Mouse (Mus musculus): ENCODE results near the gene Rad23a. TPM values are rescaled to one million over a fixed set of nuclear protein-coding genes. Genes with fewer than 3 reads are reported as not detected.

Rad23a gene
- polyA plus RNA-seq, 1 experiment from 2014 or later: 70.6 TPM

DNA sequence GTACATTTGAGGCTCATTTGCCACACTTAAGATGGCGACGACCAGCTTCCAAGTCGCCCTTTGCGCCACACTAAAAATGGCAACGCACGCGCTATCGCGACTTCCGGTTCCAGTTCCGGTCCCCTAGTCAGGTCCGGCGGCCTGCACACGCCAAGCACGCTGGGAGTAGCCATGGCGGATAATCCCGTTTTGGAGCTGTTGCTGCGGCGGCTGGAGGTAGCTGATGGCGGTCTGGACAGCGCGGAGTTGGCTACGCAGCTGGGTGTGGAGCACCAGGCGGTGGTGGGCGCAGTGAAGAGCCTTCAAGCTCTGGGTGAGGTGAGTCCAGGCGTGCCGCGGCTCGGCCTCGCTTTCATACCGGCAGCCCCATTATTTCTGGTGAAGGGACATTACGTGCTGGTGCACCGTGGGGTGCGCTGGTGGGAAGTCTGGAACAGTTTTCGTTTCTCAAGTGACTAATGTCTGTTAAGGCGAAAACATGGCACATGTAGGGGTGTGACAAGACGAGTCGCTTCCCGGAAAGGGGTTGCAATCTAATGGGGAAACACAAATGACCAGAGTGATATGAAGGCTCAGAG, 16.5 kb upstream of the Rad23a start, which contains the start of gene Farsa:
Gene Farsa (plus strand): TSS at position 126 of the 578 bp plus-strand sequence.
- Histone ChIP-seq H3K9ac (ENCODE audit: low read length) (peak within 1 kb of the TSS; percentile 84), H3K27me3 (ENCODE audit: control insufficient read depth, insufficient read depth, low read length) (no peaks in the 10 kb centered on the region), H3K36me3 (ENCODE audit: control insufficient read depth, insufficient read depth, low read length) (no peaks in the 10 kb centered on the region; the same call in 1 of the 2 replicates), H3K27ac (replicated peaks) (peak within 1 kb of the TSS; percentile 67), H3K4me1 (replicated peaks; ENCODE audit: control insufficient read depth, insufficient read depth) (peaks cover 10% of the 10 kb centered on the region), H3K4me3 (ENCODE audit: low read depth, low read length) (peak within 1 kb of the TSS; percentile 65), H3K4me2 (replicated peaks; ENCODE audit: low read depth) (peak within 1 kb of the TSS; percentile 81), H3K9me3 (ENCODE audit: control insufficient read depth, low read length) (no peaks in the 10 kb centered on the region)
- peak; percentile 93 for DNase-seq (ENCODE audit: low spot score)
- under 1% methylated on average over 39 of the region's 39 CpGs for WGBS
- TF ChIP-seq EP300 (optimal IDR thresholded peaks at IDR 0.05) (no peak), CTCF (IDR thresholded peaks at IDR 0.05; ENCODE audit: low read depth) (no peak)
- ATAC-seq (ENCODE audit: low FRiP score, low TSS enrichment): peak; percentile 94

- no peaks in the 10 kb centered on the region for H3K9me3 ChIP-seq (ENCODE audit: control insufficient read depth, low read length)
- H3K4me2 ChIP-seq (replicated peaks; ENCODE audit: low read depth): no peak overlapping the region
- no peak overlapping the region for H3K4me3 ChIP-seq (ENCODE audit: low read depth, low read length)
- H3K9ac ChIP-seq (ENCODE audit: low read length): no peak overlapping the region
- H3K27me3 ChIP-seq (ENCODE audit: control insufficient read depth, insufficient read depth, low read length): no peaks in the 10 kb centered on the region
- H3K4me1 ChIP-seq (replicated peaks; ENCODE audit: control insufficient read depth, insufficient read depth): peaks cover 10% of the 10 kb centered on the region
- no peak overlapping the region for H3K27ac ChIP-seq (replicated peaks)
- no peaks in the 10 kb centered on the region; the same call in 1 of the 2 replicates for H3K36me3 ChIP-seq (ENCODE audit: control insufficient read depth, insufficient read depth, low read length)
- TF ChIP-seq EP300 (optimal IDR thresholded peaks at IDR 0.05) (no peak), CTCF (IDR thresholded peaks at IDR 0.05; ENCODE audit: low read depth) (no peak)
- no peak for DNase-seq (ENCODE audit: low spot score)
- ATAC-seq (ENCODE audit: low FRiP score, low TSS enrichment): peak; percentile 7
- WGBS: 89% methylated on average over 3 of the region's 3 CpGs
Measured at GRCm38 (mm10) chr8:84856434-84856833, 16.0 kb upstream of the Rad23a start.

DNA sequence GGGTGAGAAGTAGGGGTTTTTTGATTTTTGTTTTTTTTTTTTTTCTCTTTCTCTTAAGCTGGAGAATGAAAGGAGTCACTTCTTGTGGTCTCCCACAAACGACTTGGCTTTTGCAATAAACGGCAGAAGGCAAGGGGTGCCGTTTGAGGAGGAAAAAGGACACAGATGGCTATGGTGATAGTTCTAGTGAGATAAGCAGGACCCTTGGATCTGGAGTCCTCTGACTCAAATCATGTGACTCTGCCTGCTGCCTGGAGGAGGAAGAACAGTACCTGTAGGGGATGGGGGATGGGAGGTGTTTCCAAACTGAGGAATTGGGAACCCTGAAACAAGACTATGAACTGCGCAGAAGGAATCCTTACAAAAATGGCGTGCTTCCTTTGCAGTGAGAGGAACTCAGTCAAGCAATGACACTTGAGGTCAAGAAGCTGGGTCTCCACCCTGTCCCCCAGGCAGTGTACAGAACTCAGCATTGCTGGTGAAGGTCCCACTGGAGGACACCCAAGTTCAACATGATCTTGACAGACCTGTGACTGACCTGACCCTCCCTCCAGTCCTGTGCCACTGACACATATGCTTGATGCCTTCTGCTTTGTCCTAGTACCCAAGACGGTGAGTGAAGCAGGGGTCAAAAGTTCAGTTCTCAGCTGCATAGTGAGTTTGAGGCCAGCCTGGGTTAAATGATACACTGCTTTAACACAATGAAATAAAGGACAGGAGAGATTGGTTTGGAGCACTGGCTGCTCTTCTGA, 7.4 kb upstream of the Rad23a start:
- no peaks in the 10 kb centered on the region for H3K27me3 ChIP-seq (ENCODE audit: control insufficient read depth, insufficient read depth, low read length)
- DNase-seq (ENCODE audit: low spot score): no peak
- H3K36me3 ChIP-seq (ENCODE audit: control insufficient read depth, insufficient read depth, low read length): peaks cover 17% of the 10 kb centered on the region
- peak overlapping the region; percentile 74 for H3K4me2 ChIP-seq (replicated peaks; ENCODE audit: low read depth)
- H3K27ac ChIP-seq (replicated peaks): peak overlapping the region; percentile 78; the same call in 1 of the 2 replicates
- no peaks in the 10 kb centered on the region for H3K9me3 ChIP-seq (ENCODE audit: control insufficient read depth, low read length)
- peak overlapping the region; percentile 75; the same call in 1 of the 2 replicates for H3K9ac ChIP-seq (ENCODE audit: low read length)
- WGBS: 40% methylated on average over 6 of the region's 6 CpGs
- TF ChIP-seq EP300 (optimal IDR thresholded peaks at IDR 0.05): no peak
- no peak for TF ChIP-seq CTCF (IDR thresholded peaks at IDR 0.05; ENCODE audit: low read depth)
- H3K4me3 ChIP-seq (ENCODE audit: low read depth, low read length): peak overlapping the region; percentile 53; the same call in 1 of the 2 replicates
- no peak for ATAC-seq (ENCODE audit: low FRiP score, low TSS enrichment)
- H3K4me1 ChIP-seq (replicated peaks; ENCODE audit: control insufficient read depth, insufficient read depth): peaks cover 7% of the 10 kb centered on the region; the same call in 1 of the 2 replicates

- Histone ChIP-seq H3K9me3 (ENCODE audit: control insufficient read depth, low read length) (no peaks in the 10 kb centered on the region), H3K4me1 (replicated peaks; ENCODE audit: control insufficient read depth, insufficient read depth) (peaks cover 7% of the 10 kb centered on the region; the same call in 1 of the 2 replicates), H3K27me3 (ENCODE audit: control insufficient read depth, insufficient read depth, low read length) (no peaks in the 10 kb centered on the region), H3K36me3 (ENCODE audit: control insufficient read depth, insufficient read depth, low read length) (peaks cover 23% of the 10 kb centered on the region), H3K27ac (replicated peaks) (peak within 1 kb of the TSS; percentile 85), H3K4me2 (replicated peaks; ENCODE audit: low read depth) (peak within 1 kb of the TSS; percentile 91), H3K4me3 (ENCODE audit: low read depth, low read length) (peak within 1 kb of the TSS; percentile 85), H3K9ac (ENCODE audit: low read length) (peak within 1 kb of the TSS; percentile 89)
- WGBS: under 1% methylated on average over 54 of the region's 55 CpGs
- DNase-seq (ENCODE audit: low spot score): peak; percentile 100
- TF ChIP-seq EP300 (optimal IDR thresholded peaks at IDR 0.05) (no peak), CTCF (IDR thresholded peaks at IDR 0.05; ENCODE audit: low read depth) (peak; percentile 37)
- ATAC-seq (ENCODE audit: low FRiP score, low TSS enrichment): peak; percentile 99
Measured at GRCm38 (mm10) chr8:84846722-84847572, 6.5 kb upstream of the Rad23a start, which contains the start of gene Calr. Calr (minus strand) TSS chr8:84846934.

DNA sequence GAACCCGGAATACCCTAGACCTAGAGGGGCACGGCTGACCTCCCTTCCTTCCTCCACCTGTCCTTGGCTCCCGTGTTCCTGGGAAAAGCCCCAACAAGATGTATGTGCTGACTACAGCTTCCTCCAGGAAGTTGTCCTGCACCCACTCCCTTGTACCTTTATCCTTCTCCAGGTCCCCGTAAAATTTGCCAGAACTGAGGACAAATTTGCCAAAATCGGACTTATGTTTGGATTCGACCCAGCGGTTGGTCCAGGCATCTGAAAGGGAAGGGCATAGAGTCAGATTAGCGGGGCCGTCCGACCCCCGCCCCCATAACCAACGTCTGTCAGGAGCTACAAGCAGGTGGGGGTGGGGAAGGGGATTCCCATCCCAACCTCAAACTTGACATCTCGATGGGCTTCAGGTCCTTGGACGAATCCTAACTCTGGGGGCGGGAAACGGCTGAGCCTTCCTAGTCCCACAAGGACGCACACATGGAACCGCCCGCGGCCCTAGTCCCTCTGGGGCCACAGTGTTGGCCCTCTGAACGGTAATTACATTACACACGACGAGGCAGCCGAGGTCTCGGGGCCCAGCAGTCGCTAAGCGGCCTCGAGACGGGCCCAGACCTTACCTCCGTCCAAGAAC, 5.7 kb upstream of the Rad23a start:
- DNase-seq (ENCODE audit: low spot score): no peak
- peak overlapping the region; percentile 91 for H3K4me2 ChIP-seq (replicated peaks; ENCODE audit: low read depth)
- no peaks in the 10 kb centered on the region for H3K27me3 ChIP-seq (ENCODE audit: control insufficient read depth, insufficient read depth, low read length)
- under 1% methylated on average over 30 of the region's 30 CpGs for WGBS
- peak overlapping the region; percentile 89 for H3K9ac ChIP-seq (ENCODE audit: low read length)
- TF ChIP-seq CTCF (IDR thresholded peaks at IDR 0.05; ENCODE audit: low read depth): no peak
- TF ChIP-seq EP300 (optimal IDR thresholded peaks at IDR 0.05): no peak
- peaks cover 7% of the 10 kb centered on the region; the same call in 1 of the 2 replicates for H3K4me1 ChIP-seq (replicated peaks; ENCODE audit: control insufficient read depth, insufficient read depth)
- H3K4me3 ChIP-seq (ENCODE audit: low read depth, low read length): peak overlapping the region; percentile 85
- no peaks in the 10 kb centered on the region for H3K9me3 ChIP-seq (ENCODE audit: control insufficient read depth, low read length)
- peak overlapping the region; percentile 85 for H3K27ac ChIP-seq (replicated peaks)
- ATAC-seq (ENCODE audit: low FRiP score, low TSS enrichment): peak; percentile 17; the same call in 1 of the 2 replicates
- H3K36me3 ChIP-seq (ENCODE audit: control insufficient read depth, insufficient read depth, low read length): peaks cover 26% of the 10 kb centered on the region

All from stomach, postnatal 0 days (tissue).